Mouse (Mus musculus): ENCODE results near the gene Clasrp. TPM values are rescaled to one million over a fixed set of nuclear protein-coding genes. Genes with fewer than 3 reads are reported as not detected.

Gene Clasrp
- total and polyA plus RNA-seq, 2 experiments from 2014 or later = 74.7 to 97.4 TPM

GRCm38 (mm10) chr7:19558965-19559364 lies 45.3 kb downstream of the Clasrp start:
- Histone ChIP-seq H3K9ac (replicated peaks; ENCODE audit: low read length, poor library complexity, severe bottlenecking) (0 out of 2 replicates have a peak overlapping the region, but pooled peaks have one; percentile 4), H3K4me1 (ENCODE audit: insufficient read depth, low read length) (peaks cover 13% of the 10 kb centered on the region), H3K27ac (ENCODE audit: low read depth, low read length) (no peak overlapping the region), H3K4me3 (ENCODE audit: low read depth, low read length) (no peak overlapping the region), H3K4me2 (ENCODE audit: low read depth, low read length, poor library complexity, severe bottlenecking) (peak overlapping the region; percentile 18; the same call in 1 of the 2 replicates), H3K9me3 (ENCODE audit: low read length) (no peaks in the 10 kb centered on the region), H3K36me3 (ENCODE audit: insufficient read depth, low read length) (peaks cover 6% of the 10 kb centered on the region; the same call in 1 of the 2 replicates), H3K27me3 (ENCODE audit: insufficient read depth, low read length) (no peaks in the 10 kb centered on the region)
- TF ChIP-seq CTCF (IDR thresholded peaks at IDR 0.05) = peak; percentile 68
- whole genome bisulfite sequencing = 51% methylated on average over 2 of the region's 2 CpGs
- DNase-seq (ENCODE audit: low spot score) (no peak), ATAC-seq (ENCODE audit: low FRiP score) (no peak)

DNA sequence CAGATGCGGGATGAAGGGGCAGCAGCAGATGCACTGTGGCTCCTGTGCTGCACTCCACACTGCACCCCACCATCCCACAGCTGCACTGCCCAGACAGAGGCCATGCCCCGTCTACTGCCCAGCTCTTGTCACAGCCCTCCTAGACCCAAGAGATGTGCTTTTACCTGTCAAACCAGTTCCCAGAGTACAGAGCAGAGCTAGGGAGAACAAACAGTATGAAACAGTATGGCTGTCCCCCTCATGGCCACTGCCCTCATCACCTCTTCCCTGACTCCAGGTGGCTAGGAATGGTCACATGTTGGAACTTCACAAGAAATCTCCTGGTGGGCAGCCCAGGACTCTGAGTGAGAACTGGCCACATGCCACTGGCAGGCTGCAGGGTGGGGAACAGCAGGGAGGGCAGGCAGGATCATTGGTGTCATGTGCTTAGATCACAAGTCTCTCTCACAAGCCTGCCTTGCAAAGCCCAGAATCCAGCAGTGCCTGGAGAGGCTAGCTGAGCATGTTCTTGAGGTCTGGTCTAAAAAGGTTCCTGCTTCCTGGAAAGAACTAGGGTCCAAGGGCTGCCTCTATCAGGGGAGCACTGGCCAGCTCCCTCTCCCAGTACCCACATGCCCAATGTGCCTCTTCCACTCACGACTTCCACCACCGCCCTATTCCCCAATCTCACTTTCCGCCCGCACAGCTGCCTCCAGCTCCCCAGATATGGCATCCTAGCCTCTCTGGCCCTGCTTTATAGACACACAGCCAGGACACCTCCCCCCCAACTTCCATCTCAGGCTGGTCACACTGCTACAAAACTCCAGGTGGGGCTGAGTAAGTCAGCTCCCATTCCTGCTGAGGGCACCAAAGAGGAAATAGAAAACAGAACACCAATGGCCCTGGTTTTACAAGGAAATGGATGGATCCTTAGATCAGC lies 46.0 kb downstream of the Clasrp start:
- peaks cover 13% of the 10 kb centered on the region for H3K4me1 ChIP-seq (ENCODE audit: insufficient read depth, low read length)
- H3K4me2 ChIP-seq (ENCODE audit: low read depth, low read length, poor library complexity, severe bottlenecking) = 0 out of 2 replicates have a peak overlapping the region, but pooled peaks have one; percentile 18
- no peak for TF ChIP-seq CTCF (IDR thresholded peaks at IDR 0.05)

GRCm38 (mm10) chr7:19557086-19557485 lies 47.2 kb downstream of the Clasrp start:
- H3K4me2 ChIP-seq (ENCODE audit: low read depth, low read length, poor library complexity, severe bottlenecking) = no peak overlapping the region
- no peaks in the 10 kb centered on the region for H3K27me3 ChIP-seq (ENCODE audit: insufficient read depth, low read length)
- H3K9me3 ChIP-seq (ENCODE audit: low read length) = no peaks in the 10 kb centered on the region
- H3K4me1 ChIP-seq (ENCODE audit: insufficient read depth, low read length) = peaks cover 13% of the 10 kb centered on the region
- H3K27ac ChIP-seq (ENCODE audit: low read depth, low read length) = no peak overlapping the region
- TF ChIP-seq CTCF (IDR thresholded peaks at IDR 0.05) = no peak
- DNase-seq (ENCODE audit: low spot score) (no peak), ATAC-seq (ENCODE audit: low FRiP score) (no peak)
- H3K36me3 ChIP-seq (ENCODE audit: insufficient read depth, low read length) = peaks cover 14% of the 10 kb centered on the region; the same call in 1 of the 2 replicates
- WGBS = 92% methylated on average over 2 of the region's 2 CpGs
- H3K4me3 ChIP-seq (ENCODE audit: low read depth, low read length) = no peak overlapping the region
- H3K9ac ChIP-seq (replicated peaks; ENCODE audit: low read length, poor library complexity, severe bottlenecking) = no peak overlapping the region

More for the DNA sequence above, 46.0 kb downstream of the Clasrp start:
- no peaks in the 10 kb centered on the region for H3K9me3 ChIP-seq (ENCODE audit: low read length)
- no peak for DNase-seq (ENCODE audit: low spot score)
- no peak for ATAC-seq (ENCODE audit: low FRiP score)
- 95% methylated on average over 6 of the region's 6 CpGs for WGBS
- 0 out of 2 replicates have a peak overlapping the region, but pooled peaks have one; percentile 4 for H3K9ac ChIP-seq (replicated peaks; ENCODE audit: low read length, poor library complexity, severe bottlenecking)
- no peak overlapping the region for H3K4me3 ChIP-seq (ENCODE audit: low read depth, low read length)
- H3K27ac ChIP-seq (ENCODE audit: low read depth, low read length) = no peak overlapping the region
- H3K36me3 ChIP-seq (ENCODE audit: insufficient read depth, low read length) = peaks cover 8% of the 10 kb centered on the region; the same call in 1 of the 2 replicates
- H3K27me3 ChIP-seq (ENCODE audit: insufficient read depth, low read length) = no peaks in the 10 kb centered on the region

DNA sequence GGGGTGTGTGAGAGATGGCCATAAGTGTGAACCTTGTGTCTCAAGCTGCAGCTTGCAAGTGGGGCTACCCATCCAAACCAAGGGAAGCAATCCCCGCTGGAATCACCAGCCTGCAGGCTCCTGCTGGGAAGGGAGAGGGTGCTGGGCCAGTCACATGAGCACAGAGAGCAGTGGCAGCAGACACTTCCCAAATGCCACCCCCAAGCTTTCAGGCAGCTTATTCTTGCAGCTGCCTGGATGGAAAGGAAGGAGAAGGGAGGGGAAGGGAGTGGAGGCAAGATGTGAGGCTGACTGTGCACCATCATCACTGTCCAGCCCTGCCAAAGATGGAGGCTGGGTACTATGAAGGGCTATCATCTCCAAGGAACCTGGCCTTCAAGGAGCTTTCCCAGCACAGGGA lies 50.1 kb downstream of the Clasrp start:
- Histone ChIP-seq H3K4me3 (ENCODE audit: low read depth, low read length) (no peak overlapping the region), H3K9me3 (ENCODE audit: low read length) (no peaks in the 10 kb centered on the region), H3K4me2 (ENCODE audit: low read depth, low read length, poor library complexity, severe bottlenecking) (no peak overlapping the region), H3K4me1 (ENCODE audit: insufficient read depth, low read length) (peaks cover 1% of the 10 kb centered on the region; the same call in 1 of the 2 replicates), H3K36me3 (ENCODE audit: insufficient read depth, low read length) (peaks cover 14% of the 10 kb centered on the region; the same call in 1 of the 2 replicates), H3K9ac (replicated peaks; ENCODE audit: low read length, poor library complexity, severe bottlenecking) (no peak overlapping the region), H3K27ac (ENCODE audit: low read depth, low read length) (no peak overlapping the region), H3K27me3 (ENCODE audit: insufficient read depth, low read length) (no peaks in the 10 kb centered on the region)
- no peak for DNase-seq (ENCODE audit: low spot score)
- WGBS = 94% methylated on average over 1 of the region's 1 CpGs
- no peak for ATAC-seq (ENCODE audit: low FRiP score)
- TF ChIP-seq CTCF (IDR thresholded peaks at IDR 0.05) = no peak

GRCm38 (mm10) chr7:19552443-19552842 lies 51.8 kb downstream of the Clasrp start:
- H3K4me2 ChIP-seq (ENCODE audit: low read depth, low read length, poor library complexity, severe bottlenecking) = no peak overlapping the region
- H3K27me3 ChIP-seq (ENCODE audit: insufficient read depth, low read length) = no peaks in the 10 kb centered on the region
- ATAC-seq (ENCODE audit: low FRiP score) (no peak), DNase-seq (ENCODE audit: low spot score) (no peak)
- H3K27ac ChIP-seq (ENCODE audit: low read depth, low read length) = no peak overlapping the region
- TF ChIP-seq CTCF (IDR thresholded peaks at IDR 0.05) = no peak
- 77% methylated on average over 2 of the region's 2 CpGs for WGBS
- H3K36me3 ChIP-seq (ENCODE audit: insufficient read depth, low read length) = peaks cover 10% of the 10 kb centered on the region
- no peaks in the 10 kb centered on the region for H3K4me1 ChIP-seq (ENCODE audit: insufficient read depth, low read length)
- H3K9me3 ChIP-seq (ENCODE audit: low read length) = no peaks in the 10 kb centered on the region
- H3K9ac ChIP-seq (replicated peaks; ENCODE audit: low read length, poor library complexity, severe bottlenecking) = no peak overlapping the region
- H3K4me3 ChIP-seq (ENCODE audit: low read depth, low read length) = no peak overlapping the region

GRCm38 (mm10) chr7:19551634-19552033 lies 52.7 kb downstream of the Clasrp start:
- H3K4me2 ChIP-seq (ENCODE audit: low read depth, low read length, poor library complexity, severe bottlenecking) = no peak overlapping the region
- ATAC-seq (ENCODE audit: low FRiP score) (no peak), DNase-seq (ENCODE audit: low spot score) (no peak)
- H3K9ac ChIP-seq (replicated peaks; ENCODE audit: low read length, poor library complexity, severe bottlenecking) = no peak overlapping the region
- TF ChIP-seq CTCF (IDR thresholded peaks at IDR 0.05) = no peak
- H3K27ac ChIP-seq (ENCODE audit: low read depth, low read length) = no peak overlapping the region
- no peak overlapping the region for H3K4me3 ChIP-seq (ENCODE audit: low read depth, low read length)
- H3K27me3 ChIP-seq (ENCODE audit: insufficient read depth, low read length) = no peaks in the 10 kb centered on the region
- no peaks in the 10 kb centered on the region for H3K4me1 ChIP-seq (ENCODE audit: insufficient read depth, low read length)
- no peaks in the 10 kb centered on the region for H3K9me3 ChIP-seq (ENCODE audit: low read length)
- peaks cover 10% of the 10 kb centered on the region for H3K36me3 ChIP-seq (ENCODE audit: insufficient read depth, low read length)
- WGBS = 92% methylated on average over 5 of the region's 5 CpGs

All from midbrain, postnatal 0 days (tissue).